Mouse (Mus musculus) liver, embryonic 16.5 days (tissue): ENCODE results near the gene Wdr19. TPM values are rescaled to one million over a fixed set of nuclear protein-coding genes. Genes with fewer than 3 reads are reported as not detected.
"Not testable (repeated sequence)": the region's sequence is repeated elsewhere in the genome, so short reads cannot be mapped to it uniquely, and the experiment has no call there.

ENCODE experiments used
- ATAC-seq: fragments of 200-750 bp; cut with Nextera tagmentation; 2 replicates; pipeline ENCODE4 v1.8.0; 2017; ENCODE audit warnings: low read depth, mild to moderate bottlenecking, moderate number of reproducible peaks, moderate library complexity
- H3K27ac ChIP-seq: fragments of 300-500 bp; sonication (generic); 2 replicates; pipeline ENCODE4 v1.5.1; 2014; ENCODE audit warnings: mild to moderate bottlenecking, low read length
- H3K27me3 ChIP-seq: fragments of 300-500 bp; sonication (generic); 2 replicates; pipeline ENCODE4 v1.6.1; 2014; ENCODE audit warnings: low read depth, low read length, mixed read lengths; ENCODE audit not compliant: control insufficient read depth, insufficient read depth
- H3K36me3 ChIP-seq: fragments of 300-500 bp; sonication (generic); 2 replicates; pipeline ENCODE4 v1.6.1; 2014; ENCODE audit warnings: mild to moderate bottlenecking; ENCODE audit not compliant: control insufficient read depth, insufficient read depth
- H3K4me1 ChIP-seq: fragments of 300-500 bp; sonication (generic); 2 replicates; pipeline ENCODE4 v1.6.1; 2014; ENCODE audit warnings: low read depth, low read length, mixed read lengths; ENCODE audit not compliant: control insufficient read depth
- H3K4me2 ChIP-seq: fragments of 300-500 bp; sonication (generic); 2 replicates; pipeline ENCODE4 v1.6.1; 2014; ENCODE audit warnings: low read depth, low read length, mixed read lengths
- H3K4me3 ChIP-seq: fragments of 300-500 bp; sonication (generic); 2 replicates; pipeline ENCODE4 v1.5.1; 2014; ENCODE audit warnings: low read depth, mild to moderate bottlenecking, low read length
- H3K9ac ChIP-seq: fragments of 300-500 bp; sonication (generic); 2 replicates; pipeline ENCODE4 v1.6.1; 2014; ENCODE audit warnings: low read depth, low read length
- H3K9me3 ChIP-seq: fragments of 300-500 bp; sonication (generic); replicated peaks from 2 replicates; pipeline ENCODE4 v1.6.1; 2016; ENCODE audit warnings: low read length; ENCODE audit not compliant: control insufficient read depth
- WGBS: fragments of 180-500 bp; shearing (Covaris S2); extraction: QIAGEN DNeasy Blood & Tissue Kit; methylation state at CpG from one replicate; pipeline ENCODE4 v1.1.7; 2014; ENCODE audit not compliant: insufficient replicate concordance; 5-methylcytosine and 5-hydroxymethylcytosine counted together
- polyA plus RNA-seq: library from polyadenylated mRNA; unstranded; fragments of >200 nt; fragmentation: Nextera tagmentation; extraction: Ambion mirVana; gene quantifications from 2 replicates; pipeline ENCODE4 v1.2.1, GENCODE M21; 2015

Wdr19 gene
- polyA plus RNA-seq, 1 experiment from 2014 or later, result 0.59 TPM

DNA sequence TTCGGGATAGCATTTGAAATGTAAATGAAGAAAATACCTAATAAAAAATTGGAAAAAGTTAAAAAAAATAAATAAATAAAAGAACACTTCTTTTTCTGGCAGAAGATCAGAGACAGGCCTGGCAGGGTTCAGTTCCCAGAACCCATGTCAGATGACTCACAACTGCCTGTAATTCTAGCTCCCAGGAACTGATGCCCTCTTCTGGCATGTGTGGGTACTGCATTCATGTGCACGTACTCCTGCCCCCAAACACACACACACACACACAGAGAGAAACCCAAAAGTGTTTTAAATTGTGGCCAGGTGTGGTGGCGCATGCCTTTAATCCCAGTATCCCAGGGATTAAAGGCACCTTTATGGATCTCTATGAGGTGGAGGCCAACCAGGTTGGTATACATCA, 84.7 kb downstream of the Wdr19 start:
- WGBS, result 89% methylated on average over 3 of the region's 3 CpGs
- peaks cover 34% of the 10 kb centered on the region for H3K36me3 ChIP-seq
- H3K27me3 ChIP-seq, result no peaks in the 10 kb centered on the region
- H3K27ac ChIP-seq, result no peak overlapping the region
- no peak overlapping the region for H3K4me3 ChIP-seq
- no peaks in the 10 kb centered on the region; the same call in 1 of the 2 replicates for H3K4me1 ChIP-seq
- no peak overlapping the region for H3K9ac ChIP-seq
- H3K9me3 ChIP-seq, result no peaks in the 10 kb centered on the region
- ATAC-seq, result no peak
- H3K4me2 ChIP-seq, result no peak overlapping the region

- no peak overlapping the region for H3K4me2 ChIP-seq
- H3K36me3 ChIP-seq, result peaks cover 38% of the 10 kb centered on the region
- WGBS, result 72% methylated on average over 24 of the region's 24 CpGs
- ATAC-seq, result peak; percentile 58; the same call in 1 of the 2 replicates
- no peaks in the 10 kb centered on the region for H3K27me3 ChIP-seq
- no peak overlapping the region for H3K9ac ChIP-seq
- peak overlapping the region; percentile 14; the same call in 1 of the 2 replicates for H3K27ac ChIP-seq
- H3K9me3 ChIP-seq, result no peaks in the 10 kb centered on the region
- no peaks in the 10 kb centered on the region; the same call in 1 of the 2 replicates for H3K4me1 ChIP-seq
- no peak overlapping the region for H3K4me3 ChIP-seq
Observed at GRCm38 (mm10) chr5:65287751-65288701, 88.5 kb downstream of the Wdr19 start.

GRCm38 (mm10) chr5:65289009-65289408, 89.5 kb downstream of the Wdr19 start:
- not testable (repeated sequence) for ATAC-seq, H3K27ac ChIP-seq, H3K9ac ChIP-seq, H3K27me3 ChIP-seq, H3K4me3 ChIP-seq, H3K9me3 ChIP-seq, H3K4me1 ChIP-seq, H3K4me2 ChIP-seq
- H3K36me3 ChIP-seq, result peaks cover 41% of the 10 kb centered on the region
- 70% methylated on average over 8 of the region's 8 CpGs for WGBS

- Histone ChIP-seq H3K4me2 (no peak overlapping the region), H3K4me3 (no peak overlapping the region), H3K4me1 (peaks cover 1% of the 10 kb centered on the region; the same call in 1 of the 2 replicates), H3K9me3 (no peaks in the 10 kb centered on the region), H3K9ac (no peak overlapping the region), H3K27me3 (no peaks in the 10 kb centered on the region), H3K27ac (no peak overlapping the region), H3K36me3 (peaks cover 27% of the 10 kb centered on the region)
- 77% methylated on average over 6 of the region's 6 CpGs for WGBS
- ATAC-seq, result no peak
Observed at GRCm38 (mm10) chr5:65293627-65294026, 94.1 kb downstream of the Wdr19 start.

DNA sequence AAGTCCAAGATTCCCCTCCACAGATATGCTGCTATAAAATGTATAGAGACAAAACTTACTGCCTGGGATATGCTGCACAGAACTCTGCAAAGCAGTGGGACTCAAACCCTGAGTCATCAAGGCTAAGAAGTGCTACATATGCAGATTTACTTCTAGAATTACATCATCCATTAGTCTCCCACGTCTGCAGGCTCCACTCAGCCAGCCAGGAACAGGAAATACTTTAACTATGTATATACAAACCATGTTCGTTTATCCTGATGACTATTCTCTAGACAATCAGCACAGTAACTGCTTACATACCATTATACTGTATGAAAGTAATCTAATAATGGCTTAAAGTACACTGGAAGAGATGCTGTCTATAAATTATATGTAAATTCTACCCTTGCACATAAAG, 94.8 kb downstream of the Wdr19 start:
- no peak overlapping the region for H3K4me2 ChIP-seq
- ATAC-seq, result no peak
- H3K9ac ChIP-seq, result no peak overlapping the region
- WGBS, result 66% methylated on average over 2 of the region's 2 CpGs
- H3K27ac ChIP-seq, result no peak overlapping the region
- H3K9me3 ChIP-seq, result no peaks in the 10 kb centered on the region
- no peaks in the 10 kb centered on the region for H3K27me3 ChIP-seq
- no peak overlapping the region for H3K4me3 ChIP-seq
- H3K36me3 ChIP-seq, result peaks cover 27% of the 10 kb centered on the region
- peaks cover 5% of the 10 kb centered on the region; the same call in 1 of the 2 replicates for H3K4me1 ChIP-seq

DNA sequence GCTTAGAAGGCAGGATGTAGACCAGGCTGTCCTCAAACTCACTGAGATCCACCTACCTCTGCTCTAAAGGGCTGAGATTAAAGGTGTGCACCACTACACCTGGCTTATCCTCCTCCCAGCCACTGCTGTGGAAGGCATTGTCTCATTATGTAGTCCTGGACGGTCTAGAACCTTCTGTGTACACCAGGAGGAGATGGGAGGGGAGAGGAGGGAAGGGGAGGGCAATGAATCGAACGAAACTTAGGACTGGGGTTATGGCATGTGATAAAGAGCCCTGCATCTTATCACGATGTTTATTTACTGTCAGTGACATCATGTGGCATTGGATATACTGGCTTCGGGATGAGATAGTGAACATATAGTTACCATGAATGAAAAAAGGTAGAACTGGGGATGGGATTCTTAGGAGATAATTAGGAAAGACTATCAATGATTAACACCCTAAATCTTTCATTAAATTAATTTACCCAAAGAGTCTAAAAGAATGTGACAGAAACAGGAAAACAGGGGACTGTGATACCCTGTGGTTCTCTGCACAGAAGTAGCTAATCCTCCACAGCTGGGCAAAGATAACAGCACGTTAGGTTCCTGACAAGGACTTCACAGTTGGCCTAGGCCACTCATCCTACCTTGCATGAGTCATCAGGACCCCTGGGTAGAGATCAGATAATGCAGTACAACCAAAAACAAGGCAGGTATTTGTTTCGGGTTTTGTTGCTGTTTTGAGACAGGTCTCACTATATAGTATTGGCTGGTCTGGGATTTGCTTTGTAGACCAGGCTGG, 98.9 kb downstream of the Wdr19 start:
- Histone ChIP-seq H3K4me2 (no peak overlapping the region), H3K36me3 (peaks cover 11% of the 10 kb centered on the region)
- peak; percentile 79 for ATAC-seq

DNA sequence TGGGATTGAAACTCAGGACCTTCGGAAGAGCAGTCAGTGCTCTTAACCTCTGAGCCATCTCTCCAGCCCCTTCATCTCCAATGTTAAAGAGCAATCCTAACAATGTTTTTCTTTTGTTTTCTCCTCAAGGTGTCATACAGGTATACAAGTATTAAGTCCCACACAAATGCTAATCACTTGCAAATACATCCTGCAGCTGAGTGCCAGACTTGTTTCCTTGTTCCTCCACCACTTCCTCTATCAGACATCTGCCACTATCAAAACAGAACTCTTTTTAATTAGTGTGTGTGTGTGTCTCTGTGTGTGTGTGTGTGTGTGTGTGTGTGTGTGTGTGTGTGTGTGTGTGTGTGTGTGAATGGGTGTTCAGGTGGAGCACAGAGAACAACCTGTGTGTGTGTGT, 100.1 kb downstream of the Wdr19 start:
- H3K4me2 ChIP-seq, H3K4me3 ChIP-seq, H3K9ac ChIP-seq, H3K4me1 ChIP-seq, H3K27ac ChIP-seq, H3K27me3 ChIP-seq, H3K9me3 ChIP-seq, H3K36me3 ChIP-seq, ATAC-seq: not testable (repeated sequence)
- WGBS, result 76% methylated on average over 1 of the region's 1 CpGs

More for the DNA sequence above, 98.9 kb downstream of the Wdr19 start:
- Histone ChIP-seq H3K4me1 (peaks cover 5% of the 10 kb centered on the region; the same call in 1 of the 2 replicates), H3K9ac (no peak overlapping the region), H3K9me3 (no peaks in the 10 kb centered on the region), H3K27me3 (no peaks in the 10 kb centered on the region), H3K4me3 (no peak overlapping the region), H3K27ac (no peak overlapping the region)
- 19% methylated on average over 7 of the region's 7 CpGs for WGBS

- H3K4me2 ChIP-seq, result no peak overlapping the region
- no peaks in the 10 kb centered on the region for H3K27me3 ChIP-seq
- no peak overlapping the region for H3K4me3 ChIP-seq
- ATAC-seq, result no peak
- peaks cover 5% of the 10 kb centered on the region; the same call in 1 of the 2 replicates for H3K4me1 ChIP-seq
- H3K9me3 ChIP-seq, result no peaks in the 10 kb centered on the region
- WGBS, result 81% methylated on average over 9 of the region's 9 CpGs
- H3K27ac ChIP-seq, result no peak overlapping the region
- H3K36me3 ChIP-seq, result peaks cover 9% of the 10 kb centered on the region
- no peak overlapping the region for H3K9ac ChIP-seq
Observed at GRCm38 (mm10) chr5:65300121-65300520, 100.6 kb downstream of the Wdr19 start.
